Mouse (Mus musculus) Patski (cell line): Measurements from ENCODE around the gene Mcm8. TPM values are rescaled to one million over a fixed set of nuclear protein-coding genes. Genes with fewer than 3 reads are reported as not detected.
A peak's percentile ranks its signal among the peaks of the same experiment; 100 is the strongest.

Experiments
- ATAC-seq: fragments of 100-300 bp; one replicate; pipeline ENCODE4 v1.8.0; 2021
- CTCF ChIA-PET: fragments of 350-600 bp; sonication (Branson Sonifier 250); formaldehyde crosslinking; loops from one replicate; lab custom pipeline; 2022; ENCODE audit warnings: inconsistent platforms; lab: Charles Lee
- POLR2A ChIA-PET: fragments of 350-600 bp; sonication (Branson Sonifier 250); formaldehyde crosslinking; loops from one replicate; lab custom pipeline; 2022; ENCODE audit warnings: antibody characterized with exemption, inconsistent platforms; lab: Charles Lee
- DNase-seq: peaks from one replicate; pipeline ENCODE4 v3.0.0-alpha.2; 2011; ENCODE audit warnings: low read depth, low spot score
- H3K27me3 ChIP-seq: fragments of 371-371 bp; one replicate; pipeline ENCODE4 v1.5.1; 2021
- CTCF ChIP-seq: fragments of 100-300 bp; IDR thresholded peaks from one replicate; pipeline ENCODE4 v1.5.1; 2021
- in situ Hi-C: fragments of 300-500 bp; cut with MboI; formaldehyde crosslinking; loops from 3 replicates; pipeline ENCODE4 v1.11.1; 2018; ENCODE audit warnings: low pct_unique_long_range_greater_than_20kb, mixed read lengths
- polyA plus RNA-seq: library from polyadenylated mRNA; unstranded; gene quantifications from one replicate; pipeline ENCODE4 v1.2.3, GENCODE M21; 2021

Gene Mcm8
- polyA plus RNA-seq, 1 experiment from 2014 or later: 6.5 TPM

GRCm38 (mm10) chr2:132846407-132847358, 30.7 kb downstream of the Mcm8 start, which contains the start of gene Crls1:
Gene Crls1, plus strand, starts transcription at chr2:132846666.
- ATAC-seq (peak; percentile 97), DNase-seq (peak; percentile 80)
- TF ChIP-seq CTCF: peak; percentile 99
- CTCF ChIA-PET: interaction anchor here (0.6 to 3.6 kb wide), 8 partner anchors 10 to 66 kb away, joined by 3 to 15 read pairs (median 4); no protein-coding TSS in a partner anchor
- H3K27me3 ChIP-seq: no peaks in the 10 kb centered on the region
- POLR2A ChIA-PET: interaction anchor here (1.3 kb wide), 1 partner anchor 10 kb away, joined by 4 read pairs; no protein-coding TSS in a partner anchor
- in situ Hi-C loops: loop anchor here (5.0 kb wide), 1 partner anchor 56 kb away; no protein-coding TSS in a partner anchor

GRCm38 (mm10) chr2:132847581-132847980, 31.6 kb downstream of the Mcm8 start:
- DNase-seq (no peak), ATAC-seq (no peak)
- no peaks in the 10 kb centered on the region for H3K27me3 ChIP-seq
- ChIA-PET CTCF (interaction anchor here (1.0 to 3.6 kb wide), 6 partner anchors 9 to 62 kb away, joined by 3 to 15 read pairs (median 6); no protein-coding TSS in a partner anchor), POLR2A (interaction anchor here (1.3 kb wide), 1 partner anchor 9 kb away, joined by 4 read pairs; no protein-coding TSS in a partner anchor)
- in situ Hi-C loops: loop anchor here (5.0 kb wide), 1 partner anchor 55 kb away; no protein-coding TSS in a partner anchor
- no peak for TF ChIP-seq CTCF

- ATAC-seq: no peak
- in situ Hi-C loops: loop anchor here (5.0 kb wide), 1 partner anchor 54 kb away; no protein-coding TSS in a partner anchor
Measured at GRCm38 (mm10) chr2:132848361-132848760, 32.4 kb downstream of the Mcm8 start.

DNA sequence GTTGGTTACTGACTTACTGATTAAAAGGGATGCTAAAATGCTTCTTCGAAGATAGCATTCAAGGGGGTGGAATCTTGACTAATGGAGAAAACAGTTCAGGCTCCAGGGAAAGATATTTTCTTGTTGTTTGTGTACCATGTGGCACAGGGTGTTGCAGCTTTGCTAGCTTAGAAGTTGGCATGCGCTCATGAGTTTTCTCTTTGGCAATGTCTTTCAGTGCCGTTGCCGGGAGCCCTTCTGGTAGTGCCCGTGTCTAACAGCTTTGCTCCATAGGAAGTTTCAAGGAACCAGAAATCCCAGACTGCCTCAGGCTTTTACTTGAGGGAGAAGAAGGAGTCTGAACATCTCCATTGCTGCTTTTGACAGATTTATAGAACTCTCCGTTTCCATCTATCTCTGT, 33.2 kb downstream of the Mcm8 start:
- no peak for TF ChIP-seq CTCF
- H3K27me3 ChIP-seq: no peaks in the 10 kb centered on the region
- ChIA-PET POLR2A (no interaction called here), CTCF (interaction anchor here (1.0 to 3.0 kb wide), 2 partner anchors 15 to 53 kb away, joined by 4 to 12 read pairs; no protein-coding TSS in a partner anchor)
- in situ Hi-C loops: loop anchor here (5.0 kb wide), 1 partner anchor 53 kb away; no protein-coding TSS in a partner anchor
- DNase-seq (no peak), ATAC-seq (no peak)

More at GRCm38 (mm10) chr2:132848361-132848760, 32.4 kb downstream of the Mcm8 start:
- no peak for TF ChIP-seq CTCF
- H3K27me3 ChIP-seq: no peaks in the 10 kb centered on the region
- POLR2A ChIA-PET: no interaction called here
- CTCF ChIA-PET: interaction anchor here (0.7 to 3.6 kb wide), 5 partner anchors 11 to 55 kb away, joined by 3 to 15 read pairs (median 3); no protein-coding TSS in a partner anchor
- DNase-seq: no peak

GRCm38 (mm10) chr2:132853051-132853450, 37.1 kb downstream of the Mcm8 start:
- DNase-seq (no peak), ATAC-seq (no peak)
- in situ Hi-C loops: no loop called here
- CTCF ChIA-PET: no interaction called here
- H3K27me3 ChIP-seq: no peaks in the 10 kb centered on the region
- no peak for TF ChIP-seq CTCF
- POLR2A ChIA-PET: no interaction called here

DNA sequence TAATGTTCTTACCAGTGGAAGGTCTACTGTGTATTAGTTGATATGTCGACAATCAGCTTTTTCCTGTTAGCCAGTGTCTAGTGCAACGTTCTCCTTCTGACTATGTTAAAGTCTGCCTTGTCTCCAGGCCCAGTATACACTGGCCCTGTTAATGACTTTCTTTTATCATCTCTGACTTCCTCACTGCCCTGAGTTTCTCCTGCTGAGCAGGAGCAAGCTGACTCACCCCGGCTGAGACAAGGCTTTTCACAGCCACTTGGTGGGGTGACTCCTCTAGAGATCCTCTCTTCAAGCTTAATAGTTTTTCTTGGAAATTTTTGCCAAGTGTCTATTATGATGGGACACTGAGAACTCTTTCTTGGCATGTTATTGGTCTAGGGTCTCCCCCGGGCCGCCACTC, 40.4 kb downstream of the Mcm8 start:
- no peak for DNase-seq
- CTCF ChIA-PET: interaction anchor here (1.2 to 4.8 kb wide), 6 partner anchors 9 to 47 kb away, joined by 3 to 22 read pairs (median 4); partner anchors contain the start of genes Crls1 and Lrrn4
- H3K27me3 ChIP-seq: no peaks in the 10 kb centered on the region
- peak; percentile 30 for TF ChIP-seq CTCF
- in situ Hi-C loops: no loop called here
- POLR2A ChIA-PET: interaction anchor here (0.6 to 1.1 kb wide), 2 partner anchors 9 to 292 kb away, joined by 3 to 4 read pairs; partner anchors contain the start of gene Crls1
- peak; percentile 98 for ATAC-seq

- POLR2A ChIA-PET: no interaction called here
- no peak for ATAC-seq
- in situ Hi-C loops: no loop called here
Measured at GRCm38 (mm10) chr2:132860435-132860834, 44.5 kb downstream of the Mcm8 start.

GRCm38 (mm10) chr2:132861456-132861855, 45.5 kb downstream of the Mcm8 start:
- CTCF ChIA-PET: interaction anchor here (0.6 to 1.6 kb wide), 2 partner anchors 9 to 12 kb away, joined by 3 read pairs; no protein-coding TSS in a partner anchor
- DNase-seq (no peak), ATAC-seq (no peak)
- H3K27me3 ChIP-seq: no peaks in the 10 kb centered on the region
- in situ Hi-C loops: no loop called here
- TF ChIP-seq CTCF: no peak
- POLR2A ChIA-PET: no interaction called here

More at GRCm38 (mm10) chr2:132860435-132860834, 44.5 kb downstream of the Mcm8 start:
- CTCF ChIA-PET: no interaction called here
- TF ChIP-seq CTCF: no peak
- no peak for DNase-seq
- H3K27me3 ChIP-seq: no peaks in the 10 kb centered on the region

GRCm38 (mm10) chr2:132863325-132863724, 47.4 kb downstream of the Mcm8 start:
- in situ Hi-C loops: no loop called here
- ATAC-seq: no peak
- POLR2A ChIA-PET: no interaction called here
- no peak for TF ChIP-seq CTCF
- DNase-seq: no peak
- CTCF ChIA-PET: interaction anchor here (2.5 kb wide), 1 partner anchor 16 kb away, joined by 12 read pairs; the partner anchor contains the start of gene Crls1
- no peaks in the 10 kb centered on the region for H3K27me3 ChIP-seq

- no peak for ATAC-seq
- in situ Hi-C loops: no loop called here
- POLR2A ChIA-PET: no interaction called here
Measured at GRCm38 (mm10) chr2:132867521-132867920, 51.6 kb downstream of the Mcm8 start.

More at GRCm38 (mm10) chr2:132867521-132867920, 51.6 kb downstream of the Mcm8 start:
- no peak for TF ChIP-seq CTCF
- DNase-seq: no peak
- CTCF ChIA-PET: interaction anchor here (1.0 to 1.2 kb wide), 2 partner anchors 9 to 23 kb away, joined by 3 to 4 read pairs; no protein-coding TSS in a partner anchor
- no peaks in the 10 kb centered on the region for H3K27me3 ChIP-seq
